Comparison of ENCODE assay signal across 17 mouse cellular contexts in genomic region chr2:168878158-168878557, GRCm38 (mm10).
A peak's percentile ranks its signal among the peaks of the same experiment; 100 is the strongest.
DNase-seq lines count a peak whose midpoint lies in the region; ATAC-seq and TF ChIP-seq lines count a peak whose summit lies in the region.
"Had no signal": no experiment of that assay in that cellular context is flagged by ENCODE, and none has a peak within 500 bp of the region (broad histone marks: within the 10 kb centered on the region; RNA-seq: fewer than 3 reads in every experiment).

No protein-coding gene starts in this region.

- H3K27me3 ChIP-seq in lung, embryonic 14.5 days (ENCODE audit: insufficient read depth, low read length): no peaks in the 10 kb centered on the region
- H3K27me3 ChIP-seq: embryonic facial prominence, embryonic 15.5 days; stomach, embryonic 15.5 days had no signal

- no peaks in the 10 kb centered on the region for H3K36me3 ChIP-seq in lung, embryonic 14.5 days (ENCODE audit: insufficient read depth)
- H3K36me3 ChIP-seq: embryonic facial prominence, embryonic 15.5 days; stomach, embryonic 15.5 days had no signal

- no peak overlapping the region for H3K4me2 ChIP-seq in lung, embryonic 14.5 days
- H3K4me2 ChIP-seq: embryonic facial prominence, embryonic 15.5 days; stomach, embryonic 15.5 days had no signal

- no peak overlapping the region for H3K9ac ChIP-seq in lung, embryonic 14.5 days
- H3K9ac ChIP-seq: embryonic facial prominence, embryonic 15.5 days; stomach, embryonic 15.5 days had no signal

- ATAC-seq in lung, embryonic 14.5 days (ENCODE audit: insufficient read depth): no peak
- ATAC-seq: forebrain, embryonic 14.5 days; midbrain, embryonic 16.5 days had no signal

- H3K9me3 ChIP-seq in lung, embryonic 14.5 days (ENCODE audit: low read depth, low read length): no peaks in the 10 kb centered on the region
- H3K9me3 ChIP-seq: embryonic facial prominence, embryonic 15.5 days; stomach, embryonic 15.5 days had no signal

- H3K27ac ChIP-seq in gastrocnemius, adult 2 months: no peak overlapping the region
- no peak overlapping the region for H3K27ac ChIP-seq in lung, embryonic 14.5 days (ENCODE audit: low read depth)
- H3K27ac ChIP-seq: embryonic facial prominence, embryonic 15.5 days; stomach, embryonic 15.5 days had no signal

- 85% methylated on average over 4 of the region's 4 CpGs for WGBS in lung, embryonic 14.5 days

- no peak for DNase-seq in gastrocnemius, adult 2 months
- DNase-seq in gastrocnemius, postnatal 14 days: no peak
- DNase-seq in lung, embryonic 14.5 days: no peak
- DNase-seq in lung, postnatal 4 days: no peak
- DNase-seq in R1 (ENCODE audit: low read depth, low spot score): peak; percentile 89
- peak; percentile 30 for DNase-seq in thymus, postnatal 25 days
- no peak for DNase-seq in natural killer cell, adult 2 months (ENCODE audit: low spot score in 2 of 2)
- no peak for DNase-seq in ovary, postnatal 10 days (ENCODE audit: low spot score)
- DNase-seq: cerebellum, adult 9-10 months; gastrocnemius, postnatal 36 days; heart, postnatal 10 days; left cerebral cortex, postnatal 4 days; right cerebral cortex, postnatal 25 days had no signal

- H3K4me1 ChIP-seq in lung, embryonic 14.5 days (ENCODE audit: insufficient read depth): 0 out of 2 replicates have a peak, but pooled peaks cover 1% of the 10 kb centered on the region
- H3K4me1 ChIP-seq: stomach, embryonic 15.5 days had no signal

- intact Hi-C loops in gastrocnemius, adult 2 months (cut with DNase I): no loop called here
- intact Hi-C loops in gastrocnemius, postnatal 14 days (cut with DNase I; ENCODE audit: low total_unique reads): loop anchor here (10.0 kb wide), 1 partner anchor 183 kb away; no protein-coding TSS in a partner anchor

- no peak overlapping the region for H3K4me3 ChIP-seq in gastrocnemius, adult 2 months
- H3K4me3 ChIP-seq in lung, embryonic 14.5 days (ENCODE audit: low read depth, low read length): no peak overlapping the region
- H3K4me3 ChIP-seq: embryonic facial prominence, embryonic 15.5 days; stomach, embryonic 15.5 days had no signal

- TF ChIP-seq CTCF in gastrocnemius, adult 2 months (IDR thresholded peaks at IDR 0.05): peak; percentile 27; the same call in 1 of the 2 replicates
- peak; percentile 45 for TF ChIP-seq CTCF in lung, embryonic 14.5 days (IDR thresholded peaks at IDR 0.05; ENCODE audit: low read depth)

Comparison
In these comparisons a context has a peak if more than half of its experiments do, and no peak if none do; other contexts are left out.
1. DNase-seq: peak in R1 (single experiment) and thymus, postnatal 25 days (single experiment); none in gastrocnemius, adult 2 months (single experiment), gastrocnemius, postnatal 14 days (single experiment), lung, embryonic 14.5 days (single experiment), lung, postnatal 4 days (0 of 2), natural killer cell, adult 2 months (0 of 2) and ovary, postnatal 10 days (single experiment).